Mouse (Mus musculus) liver, adult 2 months (tissue): ENCODE data around the gene Rps6kb2.

Source experiments
- CTCF ChIP-seq: fragments of 200-500 bp; IDR thresholded peaks from 2 replicates; pipeline ENCODE4 v1.5.1; 2011; ENCODE audit warnings: low read depth, low read length, control low read depth
- POLR2A ChIP-seq: fragments of 200-500 bp; IDR thresholded peaks from 2 replicates; pipeline ENCODE4 v1.6.1; 2011; ENCODE audit warnings: low read length, control low read depth; ENCODE audit not compliant: insufficient read depth; ENCODE audit errors: extremely low read depth

GRCm38 (mm10) chr19:4136463-4136862 lies 26.7 kb downstream of the Rps6kb2 start:
- TF ChIP-seq CTCF = no peak
- TF ChIP-seq POLR2A = no peak
